Mouse (Mus musculus) neural tube, embryonic 10.5 days (tissue): Measurements from ENCODE around the gene Il18bp.
"Not testable (repeated sequence)": the region's sequence is repeated elsewhere in the genome, so short reads cannot be mapped to it uniquely, and the experiment has no call there.

Experiments
- DNase-seq: peaks from one replicate; pipeline ENCODE4 v3.0.0-alpha.2; 2017; ENCODE audit warnings: low spot score; ENCODE audit errors: extremely low spot score

Gene Il18bp

DNA sequence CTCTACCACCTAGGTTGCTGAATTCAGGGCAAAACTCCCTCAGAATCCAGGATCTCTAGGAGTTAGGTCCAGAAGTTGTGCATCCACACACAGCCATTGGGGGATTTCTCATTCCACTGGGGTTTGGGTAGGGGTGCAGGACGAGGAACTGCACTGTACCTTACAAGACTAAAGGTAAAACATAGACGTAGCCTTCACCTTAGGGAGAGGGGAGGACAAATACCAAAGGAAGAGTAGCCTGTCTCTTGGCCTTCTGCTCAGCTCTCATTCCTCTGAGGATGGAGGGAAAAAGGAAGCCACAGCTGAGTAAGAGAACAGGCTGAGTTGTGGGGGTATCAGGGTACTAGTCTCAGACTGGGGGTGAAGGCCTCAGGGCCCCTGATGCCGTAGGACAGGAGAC, at the start of gene Il18bp:
TSS of gene Il18bp (minus strand) at position 101 of the 400 bp plus-strand sequence.
- DNase-seq = no peak

DNA sequence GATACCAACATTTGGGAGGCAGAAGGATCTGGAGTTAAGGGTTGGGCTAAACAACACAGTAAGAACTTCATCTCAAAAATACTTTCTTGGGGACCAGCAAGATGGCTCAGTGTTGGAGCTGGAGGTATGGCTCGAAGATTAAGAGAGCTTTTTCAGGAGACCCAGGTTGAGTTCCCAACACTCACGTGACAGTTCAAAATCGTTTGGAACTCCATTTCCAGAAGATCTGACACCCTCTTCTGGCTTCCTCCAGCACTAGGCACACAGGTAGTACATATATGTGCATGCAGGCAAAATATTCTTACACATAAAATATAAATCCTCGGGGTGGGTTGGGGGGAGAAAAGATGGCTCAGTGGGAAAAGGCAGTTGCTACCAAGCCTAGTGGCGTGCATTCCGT, 47.9 kb upstream of the Il18bp start:
- DNase-seq = no peak

- peak; percentile 93 for DNase-seq
Measured at GRCm38 (mm10) chr7:102065046-102065891, 46.8 kb upstream of the Il18bp start, which contains the start of the genes Rnf121, Xndc1 and Xntrpc. Gene Rnf121, minus strand, starts transcription at chr7:102065469. Gene Xndc1, plus strand, starts transcription at chr7:102065511. Gene Xntrpc, plus strand, starts transcription at chr7:102065713.

GRCm38 (mm10) chr7:102064655-102065045, 46.2 kb upstream of the Il18bp start:
- no peak for DNase-seq

- DNase-seq = no peak
Measured at GRCm38 (mm10) chr7:102063891-102064290, 45.4 kb upstream of the Il18bp start.

- DNase-seq = no peak
Measured at GRCm38 (mm10) chr7:102062203-102062602, 43.7 kb upstream of the Il18bp start.

DNA sequence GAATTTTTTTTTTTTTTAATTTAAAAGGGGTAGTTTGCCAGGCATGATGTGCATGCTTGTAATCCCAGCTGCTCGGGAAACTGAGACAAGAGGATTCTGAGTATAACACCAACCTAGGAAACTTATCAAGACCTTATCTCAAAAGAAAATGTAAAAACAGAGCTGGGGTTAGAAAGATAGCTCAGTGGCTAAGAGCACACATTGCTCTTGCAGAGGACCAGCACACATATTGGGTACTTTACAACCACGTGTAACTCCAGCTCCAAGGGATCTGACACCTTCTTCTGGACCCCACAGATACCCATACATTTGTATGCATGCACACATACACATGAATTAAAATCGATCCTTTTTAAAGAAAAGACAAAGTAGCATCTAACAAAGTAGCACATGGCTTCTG, 42.9 kb upstream of the Il18bp start:
- DNase-seq = no peak

DNA sequence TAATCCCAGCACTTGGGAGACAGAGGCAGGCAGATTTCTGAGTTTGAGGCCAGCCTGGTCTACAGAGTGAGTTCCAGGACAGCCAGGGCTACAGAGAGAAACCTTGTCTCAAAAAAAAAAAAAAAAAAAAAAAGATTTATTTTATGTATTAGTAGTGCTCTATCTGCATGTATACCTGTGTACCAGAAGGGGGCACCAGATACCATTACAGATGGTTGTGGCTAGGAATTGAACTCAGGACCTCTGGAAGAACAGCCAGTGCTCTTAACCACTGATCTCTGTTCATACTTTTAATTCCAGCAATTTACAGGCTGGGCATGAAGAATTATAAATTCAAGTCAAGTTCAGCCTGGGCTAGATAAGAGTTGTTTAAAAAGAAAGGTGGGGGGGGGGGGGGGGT, 30.0 kb upstream of the Il18bp start:
- DNase-seq = not testable (repeated sequence)

GRCm38 (mm10) chr7:102042314-102042713, 23.8 kb upstream of the Il18bp start:
- DNase-seq = no peak

- no peak for DNase-seq
Measured at GRCm38 (mm10) chr7:102037318-102037717, 18.8 kb upstream of the Il18bp start.

DNA sequence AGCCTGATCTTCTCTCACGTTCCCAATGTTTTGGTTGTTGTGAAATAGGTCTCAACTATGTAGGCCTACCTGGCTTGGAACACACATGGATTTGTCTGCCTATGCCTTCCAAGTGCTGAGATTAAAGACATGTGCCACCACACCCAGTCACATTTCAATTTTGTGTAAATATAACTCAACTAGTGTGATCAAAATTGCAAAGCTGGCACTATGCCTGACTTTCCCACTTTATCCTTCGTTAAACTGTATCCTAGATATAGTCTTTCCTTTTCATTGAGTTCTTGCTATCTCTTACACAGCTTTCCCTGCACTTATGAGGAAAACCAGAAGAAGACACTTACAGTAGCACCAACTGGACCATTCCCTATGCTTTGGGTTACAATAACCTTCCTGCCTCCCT, 17.0 kb upstream of the Il18bp start:
- DNase-seq = no peak

DNA sequence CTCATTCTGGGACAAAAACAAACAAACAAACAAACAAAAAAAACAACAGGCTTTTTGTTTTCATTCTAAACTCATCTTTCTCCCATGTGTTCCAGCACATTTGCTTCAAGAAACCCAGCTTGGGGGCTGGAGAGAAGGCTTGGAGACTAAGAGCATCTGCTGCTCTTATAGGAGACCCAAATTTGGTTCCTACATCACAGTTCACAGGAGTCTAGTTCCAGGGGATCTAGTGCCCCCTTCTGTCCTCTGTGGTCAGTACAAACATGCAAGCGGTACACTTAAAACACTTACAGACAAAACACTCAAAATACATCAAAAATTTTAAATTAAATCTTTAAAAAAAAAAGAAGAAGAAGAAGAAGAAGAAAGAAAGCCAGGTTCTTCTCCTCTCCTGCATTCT, 16.4 kb upstream of the Il18bp start:
- DNase-seq = no peak

GRCm38 (mm10) chr7:102025187-102026119, 7.0 kb upstream of the Il18bp start:
- no peak for DNase-seq

DNA sequence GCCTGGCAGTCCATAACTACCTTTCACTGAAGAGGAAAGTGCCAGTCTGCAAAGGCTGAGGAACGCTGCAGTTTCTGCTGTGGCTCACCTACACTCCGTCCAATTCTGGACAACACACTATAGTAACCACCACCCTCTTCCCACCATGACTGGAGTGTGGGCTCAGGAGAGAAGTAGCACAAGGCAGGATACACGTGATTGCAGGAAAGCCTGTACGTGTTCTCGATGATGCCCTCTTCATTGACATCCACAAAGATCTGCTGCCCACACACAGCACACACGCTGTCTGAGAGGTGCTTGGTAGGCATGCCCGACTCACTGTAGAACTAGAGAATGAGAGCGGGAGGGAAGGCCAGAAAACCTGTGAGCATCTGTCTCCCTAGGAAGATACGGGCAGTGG, 5.3 kb upstream of the Il18bp start:
- DNase-seq = no peak

GRCm38 (mm10) chr7:102020934-102021333, 2.4 kb upstream of the Il18bp start:
- not testable (repeated sequence) for DNase-seq

GRCm38 (mm10) chr7:102019362-102019761, 872 bp upstream of the Il18bp start:
- DNase-seq = no peak

DNA sequence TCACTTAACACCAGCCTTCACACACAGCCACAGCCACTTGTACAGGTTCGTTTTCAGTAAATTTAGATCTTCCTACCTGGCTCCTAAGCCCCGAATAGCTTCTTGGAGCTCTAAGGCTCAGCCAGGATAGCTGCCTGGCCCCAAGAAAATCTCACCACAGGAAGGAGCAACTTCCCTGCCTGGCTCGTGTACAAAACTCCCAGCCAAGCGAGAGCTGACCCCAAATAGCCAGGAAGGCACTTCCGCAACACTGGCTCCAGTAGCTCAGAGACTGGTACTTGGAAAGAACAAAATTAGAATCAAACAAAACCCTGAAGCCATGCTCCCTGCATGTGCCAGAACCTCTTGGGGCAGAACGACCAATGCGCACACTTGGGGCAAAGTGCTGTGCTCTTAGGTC, 456 bp downstream of the Il18bp start:
- no peak for DNase-seq

- no peak for DNase-seq
Measured at GRCm38 (mm10) chr7:102017452-102017851, 1.0 kb downstream of the Il18bp start.

GRCm38 (mm10) chr7:102016936-102017335, 1.6 kb downstream of the Il18bp start:
- DNase-seq = no peak

DNA sequence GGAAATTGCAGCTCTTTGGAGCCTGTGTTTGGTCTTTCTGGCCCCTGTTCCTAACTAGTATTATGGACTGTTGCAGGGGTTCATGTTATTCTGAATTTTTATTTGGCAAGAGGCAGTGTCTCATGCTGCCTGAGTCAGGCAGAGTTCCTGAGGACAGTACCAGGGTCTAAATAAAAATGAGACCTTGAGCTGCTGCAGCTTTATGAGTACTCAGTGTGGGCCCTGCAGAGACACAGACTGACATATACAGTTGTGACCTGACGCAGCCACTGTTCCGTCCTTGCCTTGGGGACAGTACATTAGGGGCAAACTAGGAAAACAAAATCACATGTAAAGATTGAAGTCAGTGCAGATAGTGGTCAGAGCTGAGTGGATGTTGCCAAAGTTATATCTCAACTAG, 3.5 kb downstream of the Il18bp start:
- DNase-seq = no peak

DNA sequence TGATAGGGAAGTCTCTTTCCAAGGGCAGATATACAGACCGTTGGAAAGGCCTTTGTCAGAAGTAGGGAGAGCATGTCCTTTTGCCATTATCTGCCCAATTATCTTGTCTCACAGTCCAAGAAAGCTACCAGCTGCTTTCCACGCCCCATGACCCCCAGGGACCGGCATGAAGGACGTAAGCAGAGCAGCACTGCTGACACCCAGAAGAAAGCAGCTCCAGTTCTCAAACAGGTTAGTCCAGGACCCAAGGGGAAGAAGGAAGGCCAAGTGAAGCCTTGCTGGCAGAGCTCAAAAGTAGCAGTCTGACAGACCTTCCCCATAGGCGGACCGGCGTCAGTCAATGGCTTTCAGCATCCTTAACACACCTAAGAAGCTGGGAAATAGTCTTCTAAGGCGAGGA, 5.1 kb downstream of the Il18bp start:
- DNase-seq = no peak

GRCm38 (mm10) chr7:102011855-102012254, 6.6 kb downstream of the Il18bp start:
- no peak for DNase-seq
